Mouse (Mus musculus) liver, embryonic 15.5 days (tissue): Measurements from ENCODE around the gene Fam20c. TPM values are rescaled to one million over a fixed set of nuclear protein-coding genes. Genes with fewer than 3 reads are reported as not detected.
A peak's percentile ranks its signal among the peaks of the same experiment; 100 is the strongest.

ENCODE experiments used
- ATAC-seq: fragments of 200-750 bp; cut with Nextera tagmentation; 2 replicates; pipeline ENCODE4 v1.8.0; 2017; ENCODE audit warnings: moderate number of reproducible peaks, mild to moderate bottlenecking, moderate library complexity; ENCODE audit not compliant: insufficient read depth
- H3K27ac ChIP-seq: fragments of 300-500 bp; sonication (generic); replicated peaks from 2 replicates; pipeline ENCODE4 v1.5.1; 2015; ENCODE audit warnings: mild to moderate bottlenecking, inconsistent platforms
- H3K27me3 ChIP-seq: fragments of 300-500 bp; sonication (generic); 2 replicates; pipeline ENCODE4 v1.6.1; 2015; ENCODE audit warnings: mild to moderate bottlenecking, inconsistent platforms
- H3K36me3 ChIP-seq: fragments of 300-500 bp; sonication (generic); replicated peaks from 2 replicates; pipeline ENCODE4 v1.6.1; 2015; ENCODE audit warnings: moderate library complexity, mild to moderate bottlenecking, inconsistent platforms
- H3K4me1 ChIP-seq: fragments of 300-500 bp; sonication (generic); replicated peaks from 2 replicates; pipeline ENCODE4 v1.6.1; 2015; ENCODE audit warnings: inconsistent platforms
- H3K4me2 ChIP-seq: fragments of 300-500 bp; sonication (generic); 2 replicates; pipeline ENCODE4 v1.6.1; 2015; ENCODE audit warnings: moderate library complexity, mild to moderate bottlenecking, inconsistent platforms
- H3K4me3 ChIP-seq: fragments of 300-500 bp; sonication (generic); replicated peaks from 2 replicates; pipeline ENCODE4 v1.5.1; 2015; ENCODE audit warnings: mild to moderate bottlenecking, inconsistent platforms
- H3K9ac ChIP-seq: fragments of 300-500 bp; sonication (generic); 2 replicates; pipeline ENCODE4 v1.6.1; 2015; ENCODE audit warnings: moderate library complexity, mild to moderate bottlenecking, inconsistent platforms
- H3K9me3 ChIP-seq: fragments of 300-500 bp; sonication (generic); replicated peaks from 2 replicates; pipeline ENCODE4 v1.6.1; 2016; ENCODE audit warnings: inconsistent platforms
- WGBS: fragments of 180-500 bp; shearing (Covaris S2); methylation state at CpG from one replicate; pipeline ENCODE4 v1.1.7; 2015; ENCODE audit warnings: mixed read lengths; ENCODE audit not compliant: insufficient replicate concordance; 5-methylcytosine and 5-hydroxymethylcytosine counted together
- polyA plus RNA-seq: library from polyadenylated mRNA; unstranded; fragments of >200 nt; fragmentation: Nextera tagmentation; extraction: Ambion mirVana; gene quantifications from 2 replicates; pipeline ENCODE4 v1.2.1, GENCODE M21; 2015

Gene Fam20c
- 11.1 and 14.3 TPM in 2 replicates for polyA plus RNA-seq

DNA sequence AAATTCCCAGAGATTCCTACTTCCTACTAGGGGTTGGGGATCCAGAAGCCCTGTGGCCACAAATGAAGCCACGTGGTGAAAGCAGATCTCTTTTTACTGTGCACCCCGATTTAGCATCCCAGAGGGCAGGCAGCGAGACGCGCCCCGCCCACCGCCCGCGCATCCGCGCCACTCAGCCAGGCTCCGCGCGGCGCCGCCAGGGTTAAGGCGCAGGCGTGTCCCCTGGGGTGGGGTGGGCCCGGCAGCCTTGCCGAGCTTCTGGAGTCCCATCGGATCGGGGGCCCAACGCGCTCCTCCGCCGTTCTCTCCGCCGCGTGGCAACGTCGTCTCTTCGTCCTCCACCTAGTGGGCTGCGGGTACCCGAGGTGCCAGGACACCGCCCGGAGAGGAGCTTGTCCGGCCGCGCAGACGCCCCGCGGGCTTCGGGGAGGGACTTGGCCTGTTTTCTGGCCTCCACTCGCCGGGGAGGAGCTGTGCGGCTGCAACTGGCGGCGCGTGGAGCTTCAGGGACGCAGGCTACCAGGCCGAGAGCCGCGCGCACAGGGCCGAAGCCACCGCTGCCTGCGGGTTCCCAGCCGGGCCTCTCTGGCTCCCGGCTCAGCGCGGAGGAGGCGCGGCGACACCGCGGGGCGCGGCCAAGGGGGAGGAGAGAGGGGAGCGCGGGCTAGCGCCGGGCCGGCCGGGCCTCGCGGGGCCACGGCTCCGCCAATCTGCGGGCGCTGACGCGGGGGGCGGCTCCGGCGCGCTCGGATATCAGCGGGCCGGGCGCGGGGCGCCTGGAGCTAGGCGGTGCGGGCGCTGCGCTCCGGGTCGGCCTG lies at the start of gene Fam20c:
TSS of gene Fam20c (plus strand) at position 212 of the 818 bp plus-strand sequence.
- H3K4me2 ChIP-seq: peak within 1 kb of the TSS; percentile 64
- H3K4me3 ChIP-seq: peak within 1 kb of the TSS; percentile 54
- no peaks in the 10 kb centered on the region for H3K36me3 ChIP-seq
- 0 out of 2 replicates have a peak within 1 kb of the TSS, but pooled peaks have one; percentile 29 for H3K27ac ChIP-seq
- H3K9ac ChIP-seq: peak within 1 kb of the TSS; percentile 27; the same call in 1 of the 2 replicates
- H3K27me3 ChIP-seq: peaks cover 68% of the 10 kb centered on the region
- H3K9me3 ChIP-seq: no peaks in the 10 kb centered on the region
- whole genome bisulfite sequencing: under 1% methylated on average over 89 of the region's 98 CpGs
- peaks cover 8% of the 10 kb centered on the region; the same call in 1 of the 2 replicates for H3K4me1 ChIP-seq
- ATAC-seq: peak; percentile 74

DNA sequence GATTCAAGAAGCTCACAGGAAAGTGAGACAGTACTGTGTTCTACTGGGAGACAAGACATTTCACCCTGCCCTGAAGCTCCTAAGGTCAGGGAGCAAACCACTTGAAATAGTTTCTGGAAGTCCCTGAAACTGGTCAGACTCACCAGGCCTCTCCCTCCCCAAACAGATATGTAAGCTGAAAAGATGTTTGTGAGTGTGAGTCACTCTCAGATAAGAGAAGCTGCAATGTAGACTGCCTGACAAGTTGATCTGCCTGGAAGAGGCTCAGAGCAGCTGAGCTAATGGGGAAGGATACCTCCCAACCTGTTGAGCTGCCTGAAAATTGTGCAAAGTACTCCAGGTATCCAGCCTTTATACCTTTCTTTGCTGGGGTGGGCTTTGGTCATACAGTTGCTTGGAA lies 46.9 kb upstream of the Fam20c start:
- H3K9me3 ChIP-seq: no peaks in the 10 kb centered on the region
- H3K4me1 ChIP-seq: no peaks in the 10 kb centered on the region
- H3K27me3 ChIP-seq: no peaks in the 10 kb centered on the region
- H3K4me3 ChIP-seq: no peak overlapping the region
- no peak overlapping the region for H3K4me2 ChIP-seq
- no peaks in the 10 kb centered on the region for H3K36me3 ChIP-seq
- H3K27ac ChIP-seq: no peak overlapping the region
- ATAC-seq: no peak
- H3K9ac ChIP-seq: no peak overlapping the region

DNA sequence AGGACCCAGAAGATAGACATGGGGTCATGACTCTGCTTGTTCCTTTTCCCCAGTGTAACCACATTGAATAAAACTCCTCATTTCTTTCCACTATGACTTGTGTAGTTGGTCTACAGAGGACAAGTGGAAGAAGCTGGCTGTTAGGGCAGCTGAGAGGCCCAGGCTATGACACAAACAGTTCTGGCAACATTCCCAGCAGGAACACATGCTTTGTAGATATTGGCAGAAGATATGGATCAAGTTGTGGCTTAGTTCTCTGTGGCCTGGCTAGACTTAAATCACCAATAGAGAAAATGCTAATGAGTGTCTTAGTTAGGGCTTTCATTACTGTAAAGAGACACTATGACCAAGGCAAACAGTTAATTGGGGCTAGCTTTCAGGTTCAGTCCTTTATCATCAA lies 45.7 kb upstream of the Fam20c start:
- Histone ChIP-seq H3K27me3 (no peaks in the 10 kb centered on the region), H3K9ac (no peak overlapping the region), H3K27ac (no peak overlapping the region), H3K4me3 (no peak overlapping the region), H3K36me3 (no peaks in the 10 kb centered on the region), H3K4me1 (no peaks in the 10 kb centered on the region), H3K9me3 (no peaks in the 10 kb centered on the region), H3K4me2 (no peak overlapping the region)
- ATAC-seq: no peak

DNA sequence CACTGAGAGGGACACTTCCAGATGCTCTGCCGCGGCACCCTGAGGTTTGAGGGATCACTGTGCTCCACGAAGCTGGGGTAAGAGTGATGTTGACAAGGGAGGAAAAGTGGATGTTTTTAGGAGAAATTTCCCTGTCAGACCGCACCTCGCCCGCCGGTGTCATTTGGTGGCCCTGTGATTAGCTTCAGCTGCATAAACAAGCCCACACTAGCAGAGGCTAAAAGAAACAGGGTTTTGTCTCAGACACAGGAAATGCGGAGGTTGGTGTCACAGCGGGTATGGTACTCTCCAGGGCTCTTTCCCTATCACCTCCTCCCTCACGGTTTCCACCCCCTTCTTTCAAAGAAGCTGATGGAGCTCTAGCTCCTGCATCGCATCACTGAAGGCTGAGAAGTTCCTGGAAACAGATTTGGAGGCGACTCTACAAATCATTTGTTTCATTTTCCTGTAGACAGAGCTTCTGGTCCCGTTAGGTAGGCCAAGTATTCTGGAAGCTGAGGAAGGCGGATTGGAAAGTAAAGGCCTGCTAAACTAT lies 38.7 kb upstream of the Fam20c start:
- H3K27me3 ChIP-seq: no peaks in the 10 kb centered on the region
- WGBS: 28% methylated on average over 14 of the region's 14 CpGs
- no peak overlapping the region for H3K4me2 ChIP-seq
- no peaks in the 10 kb centered on the region for H3K9me3 ChIP-seq
- H3K27ac ChIP-seq: no peak overlapping the region
- H3K9ac ChIP-seq: no peak overlapping the region
- no peak for ATAC-seq
- no peaks in the 10 kb centered on the region for H3K36me3 ChIP-seq
- no peak overlapping the region for H3K4me3 ChIP-seq
- no peaks in the 10 kb centered on the region for H3K4me1 ChIP-seq

DNA sequence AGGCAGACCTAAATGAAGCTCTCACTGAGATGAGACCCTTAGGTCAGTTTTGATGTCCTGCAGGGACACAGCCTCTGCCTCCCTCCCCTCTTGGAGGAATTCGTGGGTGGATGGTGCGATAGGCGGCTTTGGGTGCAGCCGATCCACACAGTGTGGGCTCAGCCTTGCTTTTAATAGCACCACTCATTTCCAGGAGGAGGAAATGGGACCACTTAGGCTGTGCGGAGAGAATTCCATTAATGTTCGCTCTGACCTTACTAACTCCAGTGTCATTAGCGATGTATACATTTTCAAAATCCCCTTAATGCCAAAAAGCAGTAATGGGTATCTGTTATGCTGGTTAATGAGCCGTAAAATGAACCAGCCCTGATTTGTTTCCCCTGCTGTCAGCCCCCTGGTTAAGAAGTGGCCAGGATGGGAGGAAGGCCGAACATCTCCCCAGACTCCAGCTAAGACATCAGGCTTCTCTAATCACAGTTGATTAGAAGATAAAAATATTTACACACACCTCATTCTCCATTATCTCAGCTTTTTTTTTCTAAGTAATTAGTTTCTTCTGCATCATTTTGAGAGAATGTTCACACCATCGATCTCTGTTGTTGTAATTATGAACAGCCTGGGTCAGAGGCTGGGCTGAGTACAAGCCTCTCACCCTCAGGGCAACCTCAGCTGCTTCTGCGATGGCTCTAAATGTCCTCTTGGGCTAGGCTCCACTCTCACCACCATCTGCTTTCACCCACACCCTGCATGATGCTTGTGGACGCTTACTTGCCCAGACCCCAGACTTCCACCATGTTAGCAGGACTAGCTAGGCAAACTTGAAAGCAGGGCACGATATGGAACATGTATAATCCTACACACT lies 33.8 kb upstream of the Fam20c start:
- WGBS: 53% methylated on average over 13 of the region's 13 CpGs
- Histone ChIP-seq H3K4me2 (no peak overlapping the region), H3K9me3 (no peaks in the 10 kb centered on the region), H3K4me1 (no peaks in the 10 kb centered on the region), H3K27ac (no peak overlapping the region), H3K4me3 (no peak overlapping the region), H3K27me3 (no peaks in the 10 kb centered on the region), H3K36me3 (no peaks in the 10 kb centered on the region), H3K9ac (no peak overlapping the region)
- no peak for ATAC-seq

DNA sequence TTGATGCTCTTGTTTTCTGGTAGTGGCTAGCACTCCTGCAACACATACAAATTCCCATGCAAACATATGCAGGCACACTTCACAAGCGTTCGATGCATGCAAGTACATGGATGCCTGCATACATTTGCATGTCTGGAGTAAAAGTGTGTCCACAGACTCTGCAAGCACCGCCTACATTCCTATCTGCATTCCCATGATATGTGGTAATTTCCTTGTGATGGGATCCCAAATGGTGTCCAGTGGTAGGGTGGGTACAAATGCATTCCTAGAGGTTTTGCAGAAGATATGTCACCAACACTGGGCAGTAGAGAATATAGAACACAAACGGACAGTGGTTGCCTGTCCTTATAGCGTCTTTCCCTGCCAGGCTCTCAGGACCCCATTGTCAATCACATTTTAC lies 29.9 kb upstream of the Fam20c start:
- H3K4me3 ChIP-seq: no peak overlapping the region
- H3K27ac ChIP-seq: no peak overlapping the region
- H3K4me2 ChIP-seq: no peak overlapping the region
- ATAC-seq: no peak
- 67% methylated on average over 5 of the region's 5 CpGs for WGBS
- H3K27me3 ChIP-seq: no peaks in the 10 kb centered on the region
- no peaks in the 10 kb centered on the region for H3K9me3 ChIP-seq
- H3K9ac ChIP-seq: no peak overlapping the region
- no peaks in the 10 kb centered on the region for H3K4me1 ChIP-seq
- no peaks in the 10 kb centered on the region for H3K36me3 ChIP-seq

DNA sequence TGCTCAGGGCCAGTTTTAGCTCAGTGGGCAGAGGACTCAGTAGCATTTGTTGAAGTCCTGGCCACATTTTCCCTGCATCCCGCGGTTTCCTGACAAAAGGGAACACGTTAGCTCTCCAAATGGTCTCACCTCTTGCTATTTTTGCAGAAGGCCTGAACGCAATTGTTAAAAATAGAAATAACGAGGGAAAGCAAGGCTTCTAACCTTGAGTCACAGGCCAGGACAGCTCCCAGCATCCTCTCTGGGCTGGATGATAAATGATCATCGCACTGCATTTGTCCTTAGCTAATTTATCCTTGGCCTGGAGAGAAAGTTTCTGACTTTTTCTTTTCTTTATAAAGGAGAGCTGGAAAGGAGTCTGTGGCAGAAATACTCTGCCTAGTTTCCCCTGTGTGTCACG lies 29.2 kb upstream of the Fam20c start:
- Histone ChIP-seq H3K4me1 (no peaks in the 10 kb centered on the region), H3K9me3 (no peaks in the 10 kb centered on the region), H3K4me3 (no peak overlapping the region), H3K27me3 (no peaks in the 10 kb centered on the region), H3K27ac (no peak overlapping the region), H3K36me3 (no peaks in the 10 kb centered on the region), H3K4me2 (no peak overlapping the region), H3K9ac (no peak overlapping the region)
- ATAC-seq: no peak
- 43% methylated on average over 7 of the region's 7 CpGs for WGBS

DNA sequence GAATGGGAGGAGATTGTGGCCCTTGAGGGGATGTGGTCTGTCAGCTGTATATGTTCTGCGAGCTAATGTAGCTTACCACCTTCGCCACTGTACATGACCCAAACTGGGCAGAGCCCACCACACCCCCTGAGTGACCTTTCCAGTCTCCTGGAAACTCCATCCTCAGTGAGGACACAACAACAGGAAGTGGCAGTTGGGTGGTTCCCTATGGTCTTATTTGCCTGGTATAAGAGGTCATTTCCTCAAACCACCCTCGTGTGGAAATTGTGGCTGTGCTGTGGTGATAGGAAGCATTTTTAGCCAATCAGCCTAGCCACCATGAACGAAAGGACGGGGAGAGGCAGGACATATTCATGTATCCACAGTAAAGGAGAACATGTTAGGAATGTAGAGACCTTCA lies 23.5 kb upstream of the Fam20c start:
- no peaks in the 10 kb centered on the region for H3K27me3 ChIP-seq
- H3K9ac ChIP-seq: no peak overlapping the region
- no peak overlapping the region for H3K27ac ChIP-seq
- no peaks in the 10 kb centered on the region for H3K36me3 ChIP-seq
- H3K9me3 ChIP-seq: no peaks in the 10 kb centered on the region
- no peak overlapping the region for H3K4me3 ChIP-seq
- H3K4me2 ChIP-seq: no peak overlapping the region
- WGBS: 22% methylated on average over 5 of the region's 5 CpGs
- no peaks in the 10 kb centered on the region; the same call in 1 of the 2 replicates for H3K4me1 ChIP-seq
- ATAC-seq: no peak

DNA sequence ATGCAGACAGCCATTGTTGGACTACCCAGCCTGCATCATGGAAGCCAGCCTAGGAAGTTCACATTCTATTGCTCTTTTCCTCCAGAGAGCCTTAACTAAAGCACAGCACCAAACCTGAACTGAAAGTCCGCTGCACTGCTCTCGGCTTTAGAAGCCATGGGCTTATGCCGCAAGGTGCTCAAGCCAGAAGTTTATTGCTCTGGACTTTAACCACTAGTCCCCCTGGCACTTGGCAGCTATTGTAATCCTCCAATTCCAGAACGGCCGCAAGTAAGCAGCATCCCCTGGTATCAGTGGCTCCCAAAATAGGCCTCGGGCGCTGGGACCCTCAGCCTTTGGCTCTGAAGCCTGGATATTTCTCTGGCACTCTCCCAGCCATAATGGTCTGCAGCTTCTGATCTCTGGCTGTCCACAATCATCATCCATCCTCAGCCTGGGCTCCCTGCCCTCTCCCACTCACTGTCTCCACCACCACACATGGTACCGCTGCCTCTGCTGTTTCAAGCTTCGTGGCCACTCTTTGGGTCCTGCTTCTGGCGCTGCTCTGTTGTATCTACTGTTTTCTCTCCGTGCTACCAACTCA lies 20.9 kb upstream of the Fam20c start:
- no peak overlapping the region for H3K4me2 ChIP-seq

DNA sequence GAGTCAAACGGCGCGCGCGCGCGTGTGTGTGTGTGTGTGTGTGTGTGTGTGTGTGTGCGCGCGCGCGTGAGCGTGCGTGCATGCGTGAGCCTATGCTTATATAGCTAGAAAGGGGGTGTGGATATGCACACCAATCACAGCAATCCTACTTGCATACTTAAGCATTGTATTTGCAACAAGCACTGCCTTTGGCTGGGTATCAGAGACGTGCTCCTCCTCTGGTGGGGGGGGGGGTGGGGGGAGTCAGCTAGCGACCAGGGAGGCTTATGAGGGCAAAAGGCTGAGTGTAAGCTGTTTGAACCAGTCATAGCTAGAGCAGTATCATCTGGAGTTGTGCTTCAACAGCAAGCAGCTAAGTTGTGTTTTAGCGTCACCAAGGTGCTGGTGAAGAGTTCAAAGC lies 20.3 kb upstream of the Fam20c start:
- no peak for ATAC-seq
- no peaks in the 10 kb centered on the region; the same call in 1 of the 2 replicates for H3K4me1 ChIP-seq
- no peaks in the 10 kb centered on the region for H3K36me3 ChIP-seq
- H3K4me2 ChIP-seq: no peak overlapping the region
- H3K27me3 ChIP-seq: no peaks in the 10 kb centered on the region
- no peak overlapping the region for H3K27ac ChIP-seq
- H3K9me3 ChIP-seq: no peaks in the 10 kb centered on the region
- H3K4me3 ChIP-seq: no peak overlapping the region
- WGBS: 81% methylated on average over 18 of the region's 18 CpGs
- H3K9ac ChIP-seq: no peak overlapping the region

More for the DNA sequence above, 20.9 kb upstream of the Fam20c start:
- no peaks in the 10 kb centered on the region for H3K27me3 ChIP-seq
- no peak overlapping the region for H3K9ac ChIP-seq
- no peaks in the 10 kb centered on the region for H3K36me3 ChIP-seq
- WGBS: 76% methylated on average over 11 of the region's 11 CpGs
- H3K27ac ChIP-seq: no peak overlapping the region
- no peaks in the 10 kb centered on the region for H3K9me3 ChIP-seq
- H3K4me1 ChIP-seq: no peaks in the 10 kb centered on the region; the same call in 1 of the 2 replicates
- no peak for ATAC-seq
- no peak overlapping the region for H3K4me3 ChIP-seq
